Mouse (Mus musculus): Measurements from ENCODE around the gene Vps13d.

Gene Vps13d

GRCm38 (mm10) chr4:144930366-144930765 lies 264.4 kb downstream of the Vps13d start:
- no peak for DNase-seq

- DNase-seq: no peak
Measured at GRCm38 (mm10) chr4:144929811-144930221, 265.0 kb downstream of the Vps13d start.

- no peak for DNase-seq
Measured at GRCm38 (mm10) chr4:144928693-144929436, 265.9 kb downstream of the Vps13d start.

All from thymus, postnatal 25 days (tissue).